Mouse (Mus musculus) limb, embryonic 14.5 days (tissue): ENCODE measurements around the gene Neurod2. TPM values are rescaled to one million over a fixed set of nuclear protein-coding genes. Genes with fewer than 3 reads are reported as not detected.

Experiments
- ATAC-seq: fragments of 200-750 bp; cut with Nextera tagmentation; 2 replicates; pipeline ENCODE4 v1.8.0; 2017; ENCODE audit warnings: low read depth, moderate number of reproducible peaks, moderate TSS enrichment; ENCODE audit not compliant: low FRiP score
- DNase-seq: peaks from one replicate; pipeline ENCODE4 v3.0.0-alpha.2; 2015; ENCODE audit warnings: low spot score
- H3K27ac ChIP-seq: fragments of 300-500 bp; sonication (generic); replicated peaks from 2 replicates; pipeline ENCODE4 v1.5.1; 2014; ENCODE audit warnings: low read depth, mild to moderate bottlenecking, low read length, moderate library complexity, mixed read lengths
- H3K27me3 ChIP-seq: fragments of 300-500 bp; sonication (generic); 2 replicates; pipeline ENCODE4 v1.6.1; 2014; ENCODE audit warnings: low read length, mixed read lengths; ENCODE audit not compliant: control insufficient read depth, insufficient read depth
- H3K36me3 ChIP-seq: fragments of 300-500 bp; sonication (generic); 2 replicates; pipeline ENCODE4 v1.6.1; 2014; ENCODE audit warnings: mild to moderate bottlenecking, low read length, moderate library complexity, mixed read lengths; ENCODE audit not compliant: control insufficient read depth, insufficient read depth
- H3K4me1 ChIP-seq: fragments of 300-500 bp; sonication (generic); 2 replicates; pipeline ENCODE4 v1.6.1; 2014; ENCODE audit warnings: antibody characterized with exemption, low read length, mixed read lengths; ENCODE audit not compliant: control insufficient read depth, insufficient read depth
- H3K4me2 ChIP-seq: fragments of 300-500 bp; sonication (generic); replicated peaks from 2 replicates; pipeline ENCODE4 v1.6.1; 2014; ENCODE audit warnings: low read depth, mild to moderate bottlenecking, low read length, moderate library complexity; ENCODE audit not compliant: severe bottlenecking
- H3K4me3 ChIP-seq: fragments of 300-500 bp; sonication (generic); replicated peaks from 2 replicates; pipeline ENCODE4 v1.5.1; 2014; ENCODE audit warnings: low read length
- H3K9ac ChIP-seq: fragments of 300-500 bp; sonication (generic); 2 replicates; pipeline ENCODE4 v1.6.1; 2014; ENCODE audit warnings: mild to moderate bottlenecking, low read depth, low read length, moderate library complexity; ENCODE audit not compliant: severe bottlenecking
- H3K9me3 ChIP-seq: fragments of 300-500 bp; sonication (generic); 2 replicates; pipeline ENCODE4 v1.6.1; 2016; ENCODE audit warnings: low read length; ENCODE audit not compliant: control insufficient read depth
- POLR2A ChIP-seq: fragments of 200-500 bp; IDR thresholded peaks from 2 replicates; pipeline ENCODE4 v1.8.0; 2012; ENCODE audit warnings: inconsistent platforms, mild to moderate bottlenecking, moderate library complexity, borderline replicate concordance; ENCODE audit not compliant: insufficient read depth, insufficient read length; ENCODE audit errors: extremely low read depth
- WGBS: fragments of 180-500 bp; shearing (Covaris S2); extraction: QIAGEN DNeasy Blood & Tissue Kit; methylation state at CpG from one replicate; pipeline ENCODE4 v1.1.7; 2014; 5-methylcytosine and 5-hydroxymethylcytosine counted together
- polyA plus RNA-seq, 2 experiments: library from polyadenylated mRNA; depleted of rRNA in 1 of 2; stranded (reverse) in 1 of 2; unstranded in 1 of 2; fragments of >200 nt; fragmentation: Nextera tagmentation in 1 of 2; extraction: Ambion mirVana in 1 of 2; gene quantifications; 2 replicates each; pipeline versions ENCODE4 v1.2.1 to v1.2.3; 2012 to 2014

Gene Neurod2
- polyA plus RNA-seq, 2 experiments: 0.52 TPM; not detected in 1

GRCm38 (mm10) chr11:98347385-98348082, 18.1 kb upstream of the Neurod2 start:
- DNase-seq (no peak), ATAC-seq (no peak)
- WGBS: 11% methylated on average over 6 of the region's 12 CpGs
- H3K9ac ChIP-seq: no peak overlapping the region
- H3K4me1 ChIP-seq: peaks cover 9% of the 10 kb centered on the region
- no peak overlapping the region for H3K27ac ChIP-seq
- H3K9me3 ChIP-seq: no peaks in the 10 kb centered on the region
- H3K36me3 ChIP-seq: no peaks in the 10 kb centered on the region
- H3K4me2 ChIP-seq: 0 out of 2 replicates have a peak overlapping the region, but pooled peaks have one; percentile 74
- H3K27me3 ChIP-seq: peaks cover 76% of the 10 kb centered on the region
- no peak overlapping the region for H3K4me3 ChIP-seq
- TF ChIP-seq POLR2A: no peak

- Histone ChIP-seq H3K9ac (no peak overlapping the region), H3K9me3 (no peaks in the 10 kb centered on the region), H3K27ac (no peak overlapping the region), H3K36me3 (no peaks in the 10 kb centered on the region), H3K4me1 (peaks cover 16% of the 10 kb centered on the region), H3K4me3 (no peak overlapping the region), H3K4me2 (no peak overlapping the region), H3K27me3 (peaks cover 72% of the 10 kb centered on the region)
- no peak for TF ChIP-seq POLR2A
- 6% methylated on average over 9 of the region's 9 CpGs for WGBS
- DNase-seq: no peak
- no peak for ATAC-seq
Measured at GRCm38 (mm10) chr11:98346168-98346567, 16.7 kb upstream of the Neurod2 start.

GRCm38 (mm10) chr11:98345253-98345652, 15.8 kb upstream of the Neurod2 start:
- Histone ChIP-seq H3K9me3 (no peaks in the 10 kb centered on the region), H3K4me3 (no peak overlapping the region), H3K4me1 (peaks cover 16% of the 10 kb centered on the region), H3K4me2 (peak overlapping the region; percentile 37), H3K27ac (no peak overlapping the region), H3K36me3 (no peaks in the 10 kb centered on the region), H3K9ac (no peak overlapping the region), H3K27me3 (peaks cover 68% of the 10 kb centered on the region)
- DNase-seq (peak; percentile 53), ATAC-seq (no peak)
- TF ChIP-seq POLR2A: no peak
- 2% methylated on average over 14 of the region's 14 CpGs for WGBS

- H3K9me3 ChIP-seq: no peaks in the 10 kb centered on the region
- peak overlapping the region; percentile 34 for H3K4me3 ChIP-seq
- H3K36me3 ChIP-seq: no peaks in the 10 kb centered on the region
- DNase-seq (peak; percentile 89), ATAC-seq (peak; percentile 67)
- H3K9ac ChIP-seq: no peak overlapping the region
- TF ChIP-seq POLR2A: no peak; the same call in 1 of the 2 replicates
- H3K27me3 ChIP-seq: peaks cover 67% of the 10 kb centered on the region
- WGBS: under 1% methylated on average over 26 of the region's 29 CpGs
- H3K4me1 ChIP-seq: peaks cover 20% of the 10 kb centered on the region
- H3K4me2 ChIP-seq: peak overlapping the region; percentile 58
- H3K27ac ChIP-seq: no peak overlapping the region
Measured at GRCm38 (mm10) chr11:98342000-98342945, 12.8 kb upstream of the Neurod2 start.

GRCm38 (mm10) chr11:98341174-98341573, 11.7 kb upstream of the Neurod2 start:
- no peak overlapping the region for H3K9ac ChIP-seq
- H3K36me3 ChIP-seq: no peaks in the 10 kb centered on the region
- ATAC-seq (no peak), DNase-seq (no peak)
- H3K4me2 ChIP-seq: no peak overlapping the region
- no peak for TF ChIP-seq POLR2A
- H3K9me3 ChIP-seq: no peaks in the 10 kb centered on the region
- H3K4me3 ChIP-seq: no peak overlapping the region
- peaks cover 67% of the 10 kb centered on the region for H3K27me3 ChIP-seq
- no peak overlapping the region for H3K27ac ChIP-seq
- H3K4me1 ChIP-seq: peaks cover 20% of the 10 kb centered on the region
- 57% methylated on average over 4 of the region's 4 CpGs for WGBS
